Mouse (Mus musculus): ENCODE measurements around the gene Lrrc4.

DNA sequence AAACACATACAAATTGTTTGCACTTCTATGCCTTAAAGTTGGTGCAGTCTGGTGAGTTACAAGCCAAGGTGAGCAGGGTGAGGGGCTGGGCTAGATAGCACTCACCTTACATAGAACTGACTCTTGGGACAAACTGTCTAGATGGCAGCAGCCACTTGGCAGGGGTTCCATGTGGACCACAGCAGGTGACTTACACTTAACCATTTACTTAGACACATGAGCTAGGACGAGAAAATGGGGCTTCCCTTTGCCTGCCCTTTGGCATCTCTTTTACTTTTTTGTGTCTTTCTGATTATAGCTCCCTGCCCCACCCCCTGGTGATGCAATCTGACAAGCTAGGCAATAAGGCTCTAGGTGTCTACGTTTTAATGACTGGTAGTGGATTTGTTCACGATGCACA, 82.3 kb downstream of the Lrrc4 start:
- TF ChIP-seq CTCF (IDR thresholded peaks at IDR 0.05; ENCODE audit: insufficient read depth, low read depth, low read length) (no peak), POLR2A (IDR thresholded peaks at IDR 0.05; ENCODE audit: insufficient read depth, low read depth, low read length) (no peak)
